ENCODE assay signal across 7 mouse cellular contexts in the genomic region with DNA sequence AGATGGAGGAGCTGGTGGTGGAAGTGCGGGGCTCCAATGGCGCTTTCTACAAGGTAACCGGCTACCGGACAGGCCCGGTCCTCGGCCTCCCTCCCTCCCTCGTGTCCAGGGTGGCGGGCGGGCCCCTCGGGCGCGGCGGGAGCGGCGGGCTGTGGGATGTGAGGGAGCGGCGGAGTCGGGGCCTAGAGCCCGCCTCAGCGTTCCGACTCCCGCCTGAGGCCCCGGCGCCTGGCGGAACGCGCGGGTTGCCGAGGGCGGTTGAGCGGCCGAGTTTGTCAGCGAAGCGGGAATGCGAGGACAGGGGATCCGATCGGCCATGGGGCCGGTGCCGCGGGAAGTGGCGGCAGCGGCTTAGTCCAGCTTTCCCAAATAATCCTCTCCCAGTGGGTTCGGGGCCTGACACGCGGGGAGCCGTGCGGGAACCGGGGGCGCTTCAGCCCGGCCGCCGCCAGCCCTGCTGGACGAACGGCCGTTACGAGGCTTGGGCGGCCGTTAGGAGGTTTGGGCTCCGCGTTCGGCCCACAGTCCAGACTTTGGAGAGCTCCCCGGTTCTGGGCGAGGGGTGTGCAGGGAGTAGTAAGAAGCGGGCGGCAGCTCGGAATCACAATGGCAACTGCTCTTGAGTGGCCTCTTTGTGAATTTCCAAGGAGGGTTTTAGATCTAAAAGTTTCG. TPM values are rescaled to one million over a fixed set of nuclear protein-coding genes. Genes with fewer than 3 reads are reported as not detected.
DNase-seq lines count a peak whose midpoint lies in the region; ATAC-seq and TF ChIP-seq lines count a peak whose summit lies in the region.

No protein-coding gene starts in this region.

- no peak for TF ChIP-seq EP300 in liver, embryonic 14.5 days (IDR thresholded peaks at IDR 0.05; ENCODE audit: low read depth)

- H3K36me3 ChIP-seq in erythroblast, embryonic 14.5 days (ENCODE audit: control insufficient read depth) = no peaks in the 10 kb centered on the region
- H3K36me3 ChIP-seq in hindbrain, embryonic 16.5 days (ENCODE audit: control insufficient read depth, insufficient read depth, low read length) = no peaks in the 10 kb centered on the region
- no peaks in the 10 kb centered on the region for H3K36me3 ChIP-seq in liver, embryonic 14.5 days (replicated peaks; ENCODE audit: control insufficient read depth, insufficient read depth, low read depth)
- no peaks in the 10 kb centered on the region for H3K36me3 ChIP-seq in neural tube, embryonic 13.5 days

- peak; percentile 35 for ATAC-seq in hindbrain, embryonic 16.5 days
- ATAC-seq in liver, embryonic 14.5 days (ENCODE audit: insufficient read depth) = peak; percentile 71
- ATAC-seq in neural tube, embryonic 13.5 days (ENCODE audit: low read depth) = peak; percentile 88

- H3K9ac ChIP-seq in hindbrain, embryonic 16.5 days (ENCODE audit: low read depth, low read length) = peak overlapping the region; percentile 86
- peak overlapping the region; percentile 94 for H3K9ac ChIP-seq in liver, embryonic 14.5 days (replicated peaks)
- peak overlapping the region; percentile 83 for H3K9ac ChIP-seq in neural tube, embryonic 13.5 days

- 15% methylated on average over 45 of the region's 67 CpGs for WGBS in hindbrain, embryonic 16.5 days
- WGBS in liver, embryonic 14.5 days (ENCODE audit: insufficient replicate concordance) = 13% methylated on average over 42 of the region's 67 CpGs
- WGBS in neural tube, embryonic 13.5 days = 16% methylated on average over 52 of the region's 67 CpGs

- peaks cover 10% of the 10 kb centered on the region for H3K9me3 ChIP-seq in erythroblast, embryonic 14.5 days (ENCODE audit: control insufficient read depth, low read length)
- H3K9me3 ChIP-seq in hindbrain, embryonic 16.5 days (ENCODE audit: control insufficient read depth, low read length) = no peaks in the 10 kb centered on the region
- H3K9me3 ChIP-seq in liver, embryonic 14.5 days (ENCODE audit: control insufficient read depth, low read length) = no peaks in the 10 kb centered on the region
- H3K9me3 ChIP-seq in neural tube, embryonic 13.5 days = no peaks in the 10 kb centered on the region

- peaks cover 8% of the 10 kb centered on the region for H3K27me3 ChIP-seq in erythroblast, embryonic 14.5 days (ENCODE audit: control insufficient read depth)
- no peaks in the 10 kb centered on the region for H3K27me3 ChIP-seq in hindbrain, embryonic 16.5 days (replicated peaks; ENCODE audit: control insufficient read depth, insufficient read depth, low read length)
- H3K27me3 ChIP-seq in liver, embryonic 14.5 days (ENCODE audit: control insufficient read depth, insufficient read depth, low read length) = no peaks in the 10 kb centered on the region
- H3K27me3 ChIP-seq in neural tube, embryonic 13.5 days = no peaks in the 10 kb centered on the region

- TF ChIP-seq CTCF in liver, embryonic 14.5 days (IDR thresholded peaks at IDR 0.05; ENCODE audit: low read depth) = no peak

- peaks cover 14% of the 10 kb centered on the region for H3K4me1 ChIP-seq in erythroblast, embryonic 14.5 days (ENCODE audit: control insufficient read depth)
- H3K4me1 ChIP-seq in hindbrain, embryonic 16.5 days (ENCODE audit: control insufficient read depth, insufficient read depth, low read depth, low read length) = no peaks in the 10 kb centered on the region
- peaks cover 0 to 7% of the 10 kb centered on the region in 2 experiments; a peak in 2 of 4 replicates for H3K4me1 ChIP-seq in liver, embryonic 14.5 days (replicated peaks; ENCODE audit: control insufficient read depth in 2 of 2, insufficient read depth in 2 of 2, low read length in 1 of 2)
- peaks cover 3% of the 10 kb centered on the region; the same call in 1 of the 2 replicates for H3K4me1 ChIP-seq in neural tube, embryonic 13.5 days (replicated peaks)

- DNase-seq in urinary bladder, adult 18-20 months (ENCODE audit: low spot score in 2 of 2) = peak; percentile 3 to 47
- DNase-seq in urinary bladder, postnatal 25 days (ENCODE audit: low spot score) = no peak
- peak; percentile 58 for DNase-seq in adrenal gland, adult 2 months
- DNase-seq in liver, embryonic 14.5 days (ENCODE audit: low read depth in 3 of 3, low spot score in 3 of 3) = peak in 1 of 3 experiments; percentile 9

- H3K27ac ChIP-seq in hindbrain, embryonic 16.5 days (ENCODE audit: low read depth, low read length) = peak overlapping the region; percentile 89
- peak overlapping the region; percentile 79 for H3K27ac ChIP-seq in liver, embryonic 14.5 days
- H3K27ac ChIP-seq in neural tube, embryonic 13.5 days (replicated peaks) = peak overlapping the region; percentile 95

- peak overlapping the region; percentile 52 for H3K4me2 ChIP-seq in hindbrain, embryonic 16.5 days (ENCODE audit: low read length)
- peak overlapping the region; percentile 56 for H3K4me2 ChIP-seq in liver, embryonic 14.5 days (ENCODE audit: low read depth)
- H3K4me2 ChIP-seq in neural tube, embryonic 13.5 days = peak overlapping the region; percentile 57

- H3K4me3 ChIP-seq in erythroblast, embryonic 14.5 days (replicated peaks) = peak overlapping the region; percentile 91
- peak overlapping the region; percentile 67 for H3K4me3 ChIP-seq in hindbrain, embryonic 16.5 days (ENCODE audit: low read length)
- peak overlapping the region; percentile 73 to 87 for H3K4me3 ChIP-seq in liver, embryonic 14.5 days (ENCODE audit: insufficient read depth in 1 of 2, low read depth in 2 of 2, low read length in 2 of 2)
- peak overlapping the region; percentile 67 for H3K4me3 ChIP-seq in neural tube, embryonic 13.5 days

RNA-seq across cellular contexts. Expression of gene Fmr1, which starts 0.6 kb away (rescaled TPM):
- total RNA-seq in adrenal gland, adult 2 months (2021) = 10 to 100 TPM; 37.6 to 40.5 TPM
- polyA plus RNA-seq in adrenal gland, adult 2 months (2012; rRNA removed) = 1.0 and 4.7 TPM in 2 replicates
- 0.49 and 0.96 TPM in 2 replicates for polyA plus RNA-seq in erythroblast, embryonic 14.5 days (2012)
- polyA plus RNA-seq in hindbrain, embryonic 16.5 days (2015; fragmentation: Nextera tagmentation; extraction: Ambion mirVana) = 46.6 and 46.8 TPM in 2 replicates
- 10.9 and 19.7 TPM in 2 replicates for polyA plus RNA-seq in liver, embryonic 14.5 days (2012; rRNA removed)
- 17.7 and 20.2 TPM in 2 replicates for polyA plus RNA-seq in liver, embryonic 14.5 days (2014; fragmentation: Nextera tagmentation; extraction: Ambion mirVana)
- polyA plus RNA-seq in neural tube, embryonic 13.5 days (2015; fragmentation: Nextera tagmentation; extraction: Ambion mirVana) = 49.5 and 56.3 TPM in 2 replicates

Comparison
In these comparisons a context has a peak if more than half of its experiments do, and no peak if none do; other contexts are left out.
1. ATAC-seq: peak in every context shown above with its lines; median percentile 88 in neural tube, embryonic 13.5 days; 71 in liver, embryonic 14.5 days; 35 in hindbrain, embryonic 16.5 days.